Mouse (Mus musculus) lung, embryonic 16.5 days (tissue): ENCODE measurements around the gene Rasa4. TPM values are rescaled to one million over a fixed set of nuclear protein-coding genes. Genes with fewer than 3 reads are reported as not detected.

Source experiments
- microRNA-seq: library from miRNA; unstranded; fragments of <30 nt; microRNA quantifications from one replicate; pipeline ENCODE4, GENCODE M21; 2016
- polyA plus RNA-seq: library from polyadenylated mRNA; unstranded; fragments of >200 nt; fragmentation: Nextera tagmentation; extraction: Ambion mirVana; gene quantifications from 2 replicates; pipeline ENCODE4 v1.2.1, GENCODE M21; 2015

The Rasa4 gene
- polyA plus RNA-seq, 1 experiment from 2014 or later = 3.3 TPM

Small RNA genes lying within 50 kb of the gene (microRNA-seq; reads per million reads assigned to microRNA genes)
- not detected for gene Mir7035

Other genes with a start within 250 kb of the Rasa4 start
- 126 and 127 TPM in 2 replicates for gene Hspb1, start 196.0 kb upstream of the Rasa4 start, polyA plus RNA-seq
- gene Ywhag, start 149.3 kb upstream of the Rasa4 start, polyA plus RNA-seq = 150 and 155 TPM in 2 replicates
- 3.0 and 3.2 TPM in 2 replicates for gene Ssc4d, start 109.4 kb upstream of the Rasa4 start, polyA plus RNA-seq
- gene Zp3, start 103.8 kb upstream of the Rasa4 start, polyA plus RNA-seq = 0.16 and 0.19 TPM in 2 replicates
- gene Dtx2, start 89.1 kb upstream of the Rasa4 start, polyA plus RNA-seq = 26.6 and 27.6 TPM in 2 replicates
- gene Upk3b, start 45.4 kb upstream of the Rasa4 start, polyA plus RNA-seq = 27.1 and 32.1 TPM in 2 replicates
- gene Upk3bl, start 29.4 kb upstream of the Rasa4 start, polyA plus RNA-seq = 5.4 and 8.7 TPM in 2 replicates
- 210 and 211 TPM in 2 replicates for gene Polr2j, start 32.7 kb downstream of the Rasa4 start, polyA plus RNA-seq
- 37.6 and 41.3 TPM in 2 replicates for gene Lrwd1, start 52.2 kb downstream of the Rasa4 start, polyA plus RNA-seq
- 15.6 and 17.1 TPM in 2 replicates for gene Alkbh4, start 52.2 kb downstream of the Rasa4 start, polyA plus RNA-seq
- gene Orai2, start 86.8 kb downstream of the Rasa4 start, polyA plus RNA-seq = 10.3 and 11.2 TPM in 2 replicates
- 45.7 and 52.9 TPM in 2 replicates for gene Prkrip1, start 115.0 kb downstream of the Rasa4 start, polyA plus RNA-seq
- 3.8 and 4.9 TPM in 2 replicates for gene Sh2b2, start 162.6 kb downstream of the Rasa4 start, polyA plus RNA-seq